Mouse (Mus musculus): Measurements from ENCODE around the gene Palld.

The Palld gene

GRCm38 (mm10) chr8:61902521-61902920 is at the start of gene Palld:
TSS of gene Palld (minus strand) at chr8:61902690.
- in situ Hi-C loops (cut with MboI; ENCODE audit: unreplicated experiment in 2 of 2) = no loop called here

GRCm38 (mm10) chr8:61937576-61937975 is 35.1 kb upstream of the Palld start:
- in situ Hi-C loops (cut with MboI; ENCODE audit: unreplicated experiment in 2 of 2) = no loop called here

GRCm38 (mm10) chr8:61933243-61933642 is 30.8 kb upstream of the Palld start:
- in situ Hi-C loops (cut with MboI; ENCODE audit: unreplicated experiment in 2 of 2) = no loop called here

GRCm38 (mm10) chr8:61927777-61928494 is 25.4 kb upstream of the Palld start, which contains the start of gene Ddx60:
TSS of gene Ddx60 (plus strand) at chr8:61928087.
- in situ Hi-C loops (cut with MboI; ENCODE audit: unreplicated experiment in 2 of 2) = no loop called here

- in situ Hi-C loops (cut with MboI; ENCODE audit: unreplicated experiment in 2 of 2) = no loop called here
Observed at GRCm38 (mm10) chr8:61924518-61924917, 22.0 kb upstream of the Palld start.

- in situ Hi-C loops (cut with MboI; ENCODE audit: unreplicated experiment in 2 of 2) = no loop called here
Observed at GRCm38 (mm10) chr8:61921454-61922054, 19.1 kb upstream of the Palld start.

GRCm38 (mm10) chr8:61920389-61920788 is 17.9 kb upstream of the Palld start:
- in situ Hi-C loops (cut with MboI; ENCODE audit: unreplicated experiment in 2 of 2) = no loop called here

GRCm38 (mm10) chr8:61919145-61919788 is 16.8 kb upstream of the Palld start:
- in situ Hi-C loops (cut with MboI; ENCODE audit: unreplicated experiment in 2 of 2) = no loop called here

GRCm38 (mm10) chr8:61917287-61917686 is 14.8 kb upstream of the Palld start:
- in situ Hi-C loops (cut with MboI; ENCODE audit: unreplicated experiment in 2 of 2) = no loop called here

- in situ Hi-C loops (cut with MboI; ENCODE audit: unreplicated experiment in 2 of 2) = no loop called here
Observed at GRCm38 (mm10) chr8:61913957-61914356, 11.5 kb upstream of the Palld start.

- in situ Hi-C loops (cut with MboI; ENCODE audit: unreplicated experiment in 2 of 2) = no loop called here
Observed at GRCm38 (mm10) chr8:61912817-61913216, 10.3 kb upstream of the Palld start.

GRCm38 (mm10) chr8:61909313-61909712 is 6.8 kb upstream of the Palld start:
- in situ Hi-C loops (cut with MboI; ENCODE audit: unreplicated experiment in 2 of 2) = no loop called here

GRCm38 (mm10) chr8:61908303-61909215 is 6.1 kb upstream of the Palld start:
- in situ Hi-C loops (cut with MboI; ENCODE audit: unreplicated experiment in 2 of 2) = no loop called here

- in situ Hi-C loops (cut with MboI; ENCODE audit: unreplicated experiment in 2 of 2) = no loop called here
Observed at GRCm38 (mm10) chr8:61901028-61901717, 1.3 kb downstream of the Palld start.

GRCm38 (mm10) chr8:61897402-61897801 is 5.1 kb downstream of the Palld start:
- in situ Hi-C loops (cut with MboI; ENCODE audit: unreplicated experiment in 2 of 2) = no loop called here

GRCm38 (mm10) chr8:61896742-61897141 is 5.7 kb downstream of the Palld start:
- in situ Hi-C loops (cut with MboI; ENCODE audit: unreplicated experiment in 2 of 2) = no loop called here

- in situ Hi-C loops (cut with MboI; ENCODE audit: unreplicated experiment in 2 of 2) = no loop called here
Observed at GRCm38 (mm10) chr8:61894062-61894461, 8.4 kb downstream of the Palld start.

GRCm38 (mm10) chr8:61877607-61878006 is 24.9 kb downstream of the Palld start:
- in situ Hi-C loops (cut with MboI; ENCODE audit: unreplicated experiment in 2 of 2) = loop anchor here in 1 of 2 experiments (10.0 kb wide), 1 partner anchor 803 kb away; no protein-coding TSS in a partner anchor

- in situ Hi-C loops (cut with MboI; ENCODE audit: unreplicated experiment in 2 of 2) = loop anchor here in 1 of 2 experiments (10.0 kb wide), 1 partner anchor 800 kb away; no protein-coding TSS in a partner anchor
Observed at GRCm38 (mm10) chr8:61875290-61875689, 27.2 kb downstream of the Palld start.

GRCm38 (mm10) chr8:61873994-61874393 is 28.5 kb downstream of the Palld start:
- in situ Hi-C loops (cut with MboI; ENCODE audit: unreplicated experiment in 2 of 2) = loop anchor here in 1 of 2 experiments (5.0 to 25.0 kb wide), 3 partner anchors 332 to 1262 kb away; no protein-coding TSS in a partner anchor

Measured in v-Abl transformed pro-B cells (cell line).